Mouse (Mus musculus): Measurements from ENCODE around the gene Ptpa. TPM values are rescaled to one million over a fixed set of nuclear protein-coding genes. Genes with fewer than 3 reads are reported as not detected.

The Ptpa gene
- polyA plus RNA-seq, 1 experiment from 2014 or later, result 71.4 TPM

GRCm38 (mm10) chr2:30441518-30442497 lies 26.0 kb downstream of the Ptpa start:
- WGBS, result 13% methylated on average over 15 of the region's 15 CpGs
- Histone ChIP-seq H3K27me3 (replicated peaks; ENCODE audit: control insufficient read depth, insufficient read depth, low read length) (no peaks in the 10 kb centered on the region), H3K27ac (ENCODE audit: low read depth, low read length) (peak overlapping the region; percentile 92), H3K4me1 (replicated peaks; ENCODE audit: control insufficient read depth, insufficient read depth, low read length) (peaks cover 22% of the 10 kb centered on the region), H3K4me3 (ENCODE audit: low read depth, low read length) (peak overlapping the region; percentile 29), H3K36me3 (ENCODE audit: control insufficient read depth, insufficient read depth) (peaks cover 51% of the 10 kb centered on the region), H3K4me2 (replicated peaks; ENCODE audit: low read depth) (peak overlapping the region; percentile 61), H3K9ac (ENCODE audit: low read depth, low read length) (peak overlapping the region; percentile 51), H3K9me3 (ENCODE audit: control insufficient read depth) (no peaks in the 10 kb centered on the region)
- ATAC-seq, result peak; percentile 59
- TF ChIP-seq CTCF (IDR thresholded peaks at IDR 0.05; ENCODE audit: low read depth), result no peak; the same call in 1 of the 2 replicates

- peak overlapping the region; percentile 51 for H3K9ac ChIP-seq (ENCODE audit: low read depth, low read length)
- peak overlapping the region; percentile 61 for H3K4me2 ChIP-seq (replicated peaks; ENCODE audit: low read depth)
- peaks cover 22% of the 10 kb centered on the region for H3K4me1 ChIP-seq (replicated peaks; ENCODE audit: control insufficient read depth, insufficient read depth, low read length)
- no peaks in the 10 kb centered on the region for H3K9me3 ChIP-seq (ENCODE audit: control insufficient read depth)
- H3K4me3 ChIP-seq (ENCODE audit: low read depth, low read length), result peak overlapping the region; percentile 29
- ATAC-seq, result no peak
- H3K27ac ChIP-seq (ENCODE audit: low read depth, low read length), result peak overlapping the region; percentile 92
- H3K27me3 ChIP-seq (replicated peaks; ENCODE audit: control insufficient read depth, insufficient read depth, low read length), result no peaks in the 10 kb centered on the region
- peaks cover 52% of the 10 kb centered on the region for H3K36me3 ChIP-seq (ENCODE audit: control insufficient read depth, insufficient read depth)
- no peak; the same call in 1 of the 2 replicates for TF ChIP-seq CTCF (IDR thresholded peaks at IDR 0.05; ENCODE audit: low read depth)
- whole genome bisulfite sequencing, result 41% methylated on average over 5 of the region's 5 CpGs
Observed at GRCm38 (mm10) chr2:30442498-30442890, 26.7 kb downstream of the Ptpa start.

GRCm38 (mm10) chr2:30443281-30443680 lies 27.4 kb downstream of the Ptpa start:
- no peak for ATAC-seq
- Histone ChIP-seq H3K36me3 (ENCODE audit: control insufficient read depth, insufficient read depth) (peaks cover 52% of the 10 kb centered on the region), H3K4me2 (replicated peaks; ENCODE audit: low read depth) (0 out of 2 replicates have a peak overlapping the region, but pooled peaks have one; percentile 61), H3K27ac (ENCODE audit: low read depth, low read length) (peak overlapping the region; percentile 92), H3K4me3 (ENCODE audit: low read depth, low read length) (no peak overlapping the region), H3K27me3 (replicated peaks; ENCODE audit: control insufficient read depth, insufficient read depth, low read length) (no peaks in the 10 kb centered on the region), H3K4me1 (replicated peaks; ENCODE audit: control insufficient read depth, insufficient read depth, low read length) (peaks cover 22% of the 10 kb centered on the region), H3K9me3 (ENCODE audit: control insufficient read depth) (no peaks in the 10 kb centered on the region), H3K9ac (ENCODE audit: low read depth, low read length) (peak overlapping the region; percentile 51; the same call in 1 of the 2 replicates)
- WGBS, result 55% methylated on average over 4 of the region's 4 CpGs
- peak; percentile 27; the same call in 1 of the 2 replicates for TF ChIP-seq CTCF (IDR thresholded peaks at IDR 0.05; ENCODE audit: low read depth)

- Histone ChIP-seq H3K27me3 (replicated peaks; ENCODE audit: control insufficient read depth, insufficient read depth, low read length) (no peaks in the 10 kb centered on the region), H3K27ac (ENCODE audit: low read depth, low read length) (peak overlapping the region; percentile 62)
Observed at GRCm38 (mm10) chr2:30444006-30444405, 28.2 kb downstream of the Ptpa start.

GRCm38 (mm10) chr2:30444450-30444849 lies 28.6 kb downstream of the Ptpa start:
- Histone ChIP-seq H3K4me1 (replicated peaks; ENCODE audit: control insufficient read depth, insufficient read depth, low read length) (peaks cover 22% of the 10 kb centered on the region), H3K36me3 (ENCODE audit: control insufficient read depth, insufficient read depth) (peaks cover 49% of the 10 kb centered on the region), H3K9me3 (ENCODE audit: control insufficient read depth) (no peaks in the 10 kb centered on the region), H3K9ac (ENCODE audit: low read depth, low read length) (no peak overlapping the region), H3K4me2 (replicated peaks; ENCODE audit: low read depth) (0 out of 2 replicates have a peak overlapping the region, but pooled peaks have one; percentile 21), H3K4me3 (ENCODE audit: low read depth, low read length) (no peak overlapping the region), H3K27me3 (replicated peaks; ENCODE audit: control insufficient read depth, insufficient read depth, low read length) (no peaks in the 10 kb centered on the region), H3K27ac (ENCODE audit: low read depth, low read length) (peak overlapping the region; percentile 62)
- TF ChIP-seq CTCF (IDR thresholded peaks at IDR 0.05; ENCODE audit: low read depth), result no peak
- ATAC-seq, result no peak

More at GRCm38 (mm10) chr2:30444006-30444405, 28.2 kb downstream of the Ptpa start:
- H3K9ac ChIP-seq (ENCODE audit: low read depth, low read length), result 0 out of 2 replicates have a peak overlapping the region, but pooled peaks have one; percentile 51
- no peak for TF ChIP-seq CTCF (IDR thresholded peaks at IDR 0.05; ENCODE audit: low read depth)
- ATAC-seq, result no peak
- H3K36me3 ChIP-seq (ENCODE audit: control insufficient read depth, insufficient read depth), result peaks cover 49% of the 10 kb centered on the region
- H3K4me1 ChIP-seq (replicated peaks; ENCODE audit: control insufficient read depth, insufficient read depth, low read length), result peaks cover 22% of the 10 kb centered on the region
- 53% methylated on average over 5 of the region's 5 CpGs for WGBS
- no peak overlapping the region for H3K4me3 ChIP-seq (ENCODE audit: low read depth, low read length)
- H3K4me2 ChIP-seq (replicated peaks; ENCODE audit: low read depth), result 0 out of 2 replicates have a peak overlapping the region, but pooled peaks have one; percentile 21
- no peaks in the 10 kb centered on the region for H3K9me3 ChIP-seq (ENCODE audit: control insufficient read depth)

- Histone ChIP-seq H3K36me3 (ENCODE audit: control insufficient read depth, insufficient read depth) (peaks cover 56% of the 10 kb centered on the region), H3K9ac (ENCODE audit: low read depth, low read length) (peak overlapping the region; percentile 26; the same call in 1 of the 2 replicates), H3K4me3 (ENCODE audit: low read depth, low read length) (no peak overlapping the region), H3K27me3 (replicated peaks; ENCODE audit: control insufficient read depth, insufficient read depth, low read length) (no peaks in the 10 kb centered on the region), H3K27ac (ENCODE audit: low read depth, low read length) (peak overlapping the region; percentile 46), H3K4me1 (replicated peaks; ENCODE audit: control insufficient read depth, insufficient read depth, low read length) (peaks cover 22% of the 10 kb centered on the region), H3K4me2 (replicated peaks; ENCODE audit: low read depth) (no peak overlapping the region), H3K9me3 (ENCODE audit: control insufficient read depth) (no peaks in the 10 kb centered on the region)
- TF ChIP-seq CTCF (IDR thresholded peaks at IDR 0.05; ENCODE audit: low read depth), result no peak
- 44% methylated on average over 2 of the region's 2 CpGs for WGBS
- no peak for ATAC-seq
Observed at GRCm38 (mm10) chr2:30445312-30445711, 29.5 kb downstream of the Ptpa start.

Data from intestine, postnatal 0 days (tissue).